In genomic region chr11:3903046-3903445, GRCm38 (mm10) we compare ENCODE assay signal across 9 mouse cellular contexts. TPM values are rescaled to one million over a fixed set of nuclear protein-coding genes. Genes with fewer than 3 reads are reported as not detected.
DNase-seq lines count a peak whose midpoint lies in the region; ATAC-seq and TF ChIP-seq lines count a peak whose summit lies in the region.
"Had no signal": no experiment of that assay in that cellular context is flagged by ENCODE, and none has a peak within 500 bp of the region (broad histone marks: within the 10 kb centered on the region; RNA-seq: fewer than 3 reads in every experiment).

No protein-coding gene starts in this region.

- peak; percentile 79 for DNase-seq in midbrain, postnatal 0 days (ENCODE audit: low spot score)
- peak; percentile 93 for DNase-seq in kidney, postnatal 14 days
- peak; percentile 87 for DNase-seq in lung, postnatal 14 days
- DNase-seq in embryo, embryonic 10.5 days (ENCODE audit: low spot score): no peak
- DNase-seq in embryo, embryonic 9.5 days (ENCODE audit: extremely low spot score): no peak
- no peak for DNase-seq in spleen, postnatal 14 days (ENCODE audit: low spot score in 2 of 2)

- TF ChIP-seq CTCF in midbrain, postnatal 0 days (IDR thresholded peaks at IDR 0.05): no peak

- H3K36me3 ChIP-seq in midbrain, postnatal 0 days (ENCODE audit: insufficient read depth, low read length): peaks cover 28% of the 10 kb centered on the region; the same call in 1 of the 2 replicates
- 0 out of 2 replicates have a peak, but pooled peaks cover 5% of the 10 kb centered on the region for H3K36me3 ChIP-seq in midbrain, embryonic 15.5 days (replicated peaks)
- H3K36me3 ChIP-seq: liver, embryonic 15.5 days had no signal

- H3K4me2 ChIP-seq in midbrain, postnatal 0 days (ENCODE audit: low read depth, low read length, poor library complexity, severe bottlenecking): no peak overlapping the region
- no peak overlapping the region for H3K4me2 ChIP-seq in midbrain, embryonic 15.5 days
- H3K4me2 ChIP-seq: liver, embryonic 15.5 days had no signal

- WGBS in midbrain, postnatal 0 days: 70% methylated on average over 5 of the region's 5 CpGs
- WGBS in midbrain, embryonic 15.5 days: 83% methylated on average over 5 of the region's 5 CpGs

- no peak for ATAC-seq in midbrain, postnatal 0 days (ENCODE audit: low FRiP score)
- no peak for ATAC-seq in midbrain, embryonic 15.5 days (replicated peaks)
- ATAC-seq in frontal cortex, adult (ENCODE audit: low TSS enrichment): peak; percentile 14; the same call in 1 of the 2 replicates

- no peaks in the 10 kb centered on the region for H3K27me3 ChIP-seq in midbrain, postnatal 0 days (ENCODE audit: insufficient read depth, low read length)
- no peaks in the 10 kb centered on the region for H3K27me3 ChIP-seq in midbrain, embryonic 15.5 days (replicated peaks)
- H3K27me3 ChIP-seq: liver, embryonic 15.5 days had no signal

- H3K4me1 ChIP-seq in midbrain, postnatal 0 days (ENCODE audit: insufficient read depth, low read length): no peaks in the 10 kb centered on the region
- peaks cover 11% of the 10 kb centered on the region; the same call in 1 of the 2 replicates for H3K4me1 ChIP-seq in midbrain, embryonic 15.5 days
- H3K4me1 ChIP-seq: liver, embryonic 15.5 days had no signal

- H3K9me3 ChIP-seq in midbrain, postnatal 0 days (ENCODE audit: low read length): no peaks in the 10 kb centered on the region
- H3K9me3 ChIP-seq in midbrain, embryonic 15.5 days: no peaks in the 10 kb centered on the region
- H3K9me3 ChIP-seq: liver, embryonic 15.5 days had no signal

- no peak overlapping the region for H3K27ac ChIP-seq in midbrain, postnatal 0 days (ENCODE audit: low read depth, low read length)
- H3K27ac ChIP-seq in midbrain, embryonic 15.5 days: no peak overlapping the region
- H3K27ac ChIP-seq: liver, embryonic 15.5 days had no signal

- no peak overlapping the region for H3K9ac ChIP-seq in midbrain, postnatal 0 days (replicated peaks; ENCODE audit: low read length, poor library complexity, severe bottlenecking)
- no peak overlapping the region for H3K9ac ChIP-seq in midbrain, embryonic 15.5 days
- H3K9ac ChIP-seq: liver, embryonic 15.5 days had no signal

- no peak overlapping the region for H3K4me3 ChIP-seq in midbrain, postnatal 0 days (ENCODE audit: low read depth, low read length)
- no peak overlapping the region for H3K4me3 ChIP-seq in midbrain, embryonic 15.5 days
- H3K4me3 ChIP-seq: liver, embryonic 15.5 days had no signal

RNA-seq across cellular contexts. Expression of gene Dusp18, which starts 8.0 kb away (rescaled TPM):
- total RNA-seq in midbrain, postnatal 0 days (2014; rRNA removed): 20.7 and 23.7 TPM in 2 replicates
- 20.5 and 24.1 TPM in 2 replicates for polyA plus RNA-seq in midbrain, postnatal 0 days (2015; fragmentation: Nextera tagmentation; extraction: Ambion mirVana)
- polyA plus RNA-seq in midbrain, embryonic 15.5 days (2015; fragmentation: Nextera tagmentation; extraction: Ambion mirVana): 41.4 and 42.9 TPM in 2 replicates

RNA-seq across cellular contexts. Expression of gene 4921536K21Rik, which starts 8.1 kb away (rescaled TPM):
- 0.49 and 0.61 TPM in 2 replicates for total RNA-seq in midbrain, postnatal 0 days (2014; rRNA removed)
- polyA plus RNA-seq in midbrain, postnatal 0 days (2015; fragmentation: Nextera tagmentation; extraction: Ambion mirVana): 0.28 and 0.41 TPM in 2 replicates
- polyA plus RNA-seq in midbrain, embryonic 15.5 days (2015; fragmentation: Nextera tagmentation; extraction: Ambion mirVana): 0.43 and 0.90 TPM in 2 replicates
- polyA plus RNA-seq: liver, embryonic 15.5 days had no signal

RNA-seq across cellular contexts. Expression of gene Slc35e4, which starts 11.4 kb away (rescaled TPM):
- 48.2 and 56.5 TPM in 2 replicates for total RNA-seq in midbrain, postnatal 0 days (2014; rRNA removed)
- 27.3 and 27.4 TPM in 2 replicates for polyA plus RNA-seq in midbrain, postnatal 0 days (2015; fragmentation: Nextera tagmentation; extraction: Ambion mirVana)
- 17.9 and 19.4 TPM in 2 replicates for polyA plus RNA-seq in midbrain, embryonic 15.5 days (2015; fragmentation: Nextera tagmentation; extraction: Ambion mirVana)

RNA-seq across cellular contexts. Expression of gene Tcn2, which starts 28.9 kb away (rescaled TPM):
- total RNA-seq in midbrain, postnatal 0 days (2014; rRNA removed): 20.9 and 28.8 TPM in 2 replicates
- polyA plus RNA-seq in midbrain, postnatal 0 days (2015; fragmentation: Nextera tagmentation; extraction: Ambion mirVana): 22.0 and 27.0 TPM in 2 replicates
- 22.6 and 24.9 TPM in 2 replicates for polyA plus RNA-seq in midbrain, embryonic 15.5 days (2015; fragmentation: Nextera tagmentation; extraction: Ambion mirVana)

RNA-seq across cellular contexts. Expression of gene Osbp2, which starts 39.3 kb away (rescaled TPM):
- 67.2 and 96.0 TPM in 2 replicates for total RNA-seq in midbrain, postnatal 0 days (2014; rRNA removed)
- 51.8 and 52.5 TPM in 2 replicates for polyA plus RNA-seq in midbrain, postnatal 0 days (2015; fragmentation: Nextera tagmentation; extraction: Ambion mirVana)
- 33.5 and 36.2 TPM in 2 replicates for polyA plus RNA-seq in midbrain, embryonic 15.5 days (2015; fragmentation: Nextera tagmentation; extraction: Ambion mirVana)

Comparison
In these comparisons a context has a peak if more than half of its experiments do, and no peak if none do; other contexts are left out.
1. DNase-seq: peak in midbrain, postnatal 0 days (single experiment), kidney, postnatal 14 days (single experiment) and lung, postnatal 14 days (single experiment); none in embryo, embryonic 10.5 days (single experiment), embryo, embryonic 9.5 days (single experiment) and spleen, postnatal 14 days (0 of 2).